Mouse (Mus musculus) gastrocnemius, adult 2 months (tissue): ENCODE data around the gene Bpifa3. TPM values are rescaled to one million over a fixed set of nuclear protein-coding genes. Genes with fewer than 3 reads are reported as not detected.

Source experiments
- DNase-seq: peaks from one replicate; pipeline ENCODE4 v3.0.0; 2022
- H3K27ac ChIP-seq: fragments of 200-600 bp; 2 replicates; pipeline ENCODE4 v1.8.1; 2022; ENCODE audit warnings: mild to moderate bottlenecking
- H3K4me3 ChIP-seq: fragments of 200-600 bp; 2 replicates; pipeline ENCODE4 v1.8.1; 2022; ENCODE audit warnings: mild to moderate bottlenecking, moderate library complexity
- CTCF ChIP-seq: fragments of 200-600 bp; IDR thresholded peaks from 2 replicates; pipeline ENCODE4 v1.8.1; 2022; ENCODE audit warnings: antibody characterized with exemption, mild to moderate bottlenecking, moderate library complexity
- intact Hi-C: fragments of 180-260 bp; cut with DNase I; formaldehyde crosslinking; loops from one replicate; pipeline ENCODE4 v1.15.1; 2025
- total RNA-seq, 2 experiments: library from RNA; stranded (reverse); gene quantifications; 2 replicates each; pipeline ENCODE4 v1.2.3; 2021

The Bpifa3 gene
- total RNA-seq, 2 experiments from 2014 or later: not detected

GRCm38 (mm10) chr2:154185748-154186147 is 55.6 kb downstream of the Bpifa3 start:
- no peak for DNase-seq
- TF ChIP-seq CTCF: no peak
- no peak overlapping the region for H3K27ac ChIP-seq

GRCm38 (mm10) chr2:154187468-154187867 is 57.3 kb downstream of the Bpifa3 start:
- Histone ChIP-seq H3K27ac (no peak overlapping the region), H3K4me3 (no peak overlapping the region)
- intact Hi-C loops: no loop called here
- no peak for DNase-seq
- TF ChIP-seq CTCF: no peak; the same call in 1 of the 2 replicates

More at GRCm38 (mm10) chr2:154185748-154186147, 55.6 kb downstream of the Bpifa3 start:
- no peak overlapping the region for H3K4me3 ChIP-seq
- intact Hi-C loops: no loop called here

Other genes with a start within 250 kb of the Bpifa3 start
- gene Bpifb6, start 229.9 kb upstream of the Bpifa3 start, total RNA-seq: not detected
- not detected for gene Bpifb3, start 212.1 kb upstream of the Bpifa3 start, total RNA-seq
- not detected for gene Bpifb4, start 192.1 kb upstream of the Bpifa3 start, total RNA-seq
- not detected for gene Bpifa6, start 155.4 kb upstream of the Bpifa3 start, total RNA-seq
- gene Bpifa2, start 122.1 kb upstream of the Bpifa3 start, total RNA-seq: not detected
- not detected for gene Bpifa1, start 12.5 kb downstream of the Bpifa3 start, total RNA-seq
- gene Bpifa5, start 32.3 kb downstream of the Bpifa3 start, total RNA-seq: not detected
- gene Bpifb1, start 60.5 kb downstream of the Bpifa3 start, total RNA-seq: not detected
- not detected for gene Bpifb5, start 93.4 kb downstream of the Bpifa3 start, total RNA-seq
- not detected for gene Bpifb9a, start 127.5 kb downstream of the Bpifa3 start, total RNA-seq
- not detected for gene Bpifb9b, start 176.9 kb downstream of the Bpifa3 start, total RNA-seq
- 10 to 100 TPM; 14.5 to 15.3 TPM for gene Cdk5rap1, start 242.7 kb downstream of the Bpifa3 start, total RNA-seq